Mouse (Mus musculus): Measurements from ENCODE around the gene Ppp1r1c.
A peak's percentile ranks its signal among the peaks of the same experiment; 100 is the strongest.
"Not testable (repeated sequence)": the region's sequence is repeated elsewhere in the genome, so short reads cannot be mapped to it uniquely, and the experiment has no call there.

The Ppp1r1c gene

DNA sequence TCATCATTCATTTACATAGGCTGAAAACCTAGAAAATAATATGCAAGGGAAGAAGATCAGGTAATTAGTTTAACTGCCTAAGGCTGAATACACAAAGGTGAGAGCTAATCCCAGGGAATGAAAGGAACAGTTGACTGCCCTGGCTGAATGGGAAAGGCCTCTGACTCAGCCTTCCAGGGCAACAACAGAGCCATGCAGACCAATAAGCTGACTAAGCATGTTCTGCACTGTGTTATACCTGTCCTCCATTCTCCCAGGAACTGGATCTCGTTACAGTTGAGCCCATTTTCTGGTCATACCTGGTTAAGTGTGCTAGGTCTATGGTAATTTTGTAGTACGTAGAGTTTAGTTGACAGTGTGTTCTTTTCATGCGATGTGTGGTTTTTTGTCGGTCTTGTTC lies 36.6 kb downstream of the Ppp1r1c start:
- no peak for DNase-seq (ENCODE audit: low spot score)

GRCm38 (mm10) chr2:79751685-79752084 lies 44.1 kb downstream of the Ppp1r1c start:
- DNase-seq (ENCODE audit: low spot score) = no peak

DNA sequence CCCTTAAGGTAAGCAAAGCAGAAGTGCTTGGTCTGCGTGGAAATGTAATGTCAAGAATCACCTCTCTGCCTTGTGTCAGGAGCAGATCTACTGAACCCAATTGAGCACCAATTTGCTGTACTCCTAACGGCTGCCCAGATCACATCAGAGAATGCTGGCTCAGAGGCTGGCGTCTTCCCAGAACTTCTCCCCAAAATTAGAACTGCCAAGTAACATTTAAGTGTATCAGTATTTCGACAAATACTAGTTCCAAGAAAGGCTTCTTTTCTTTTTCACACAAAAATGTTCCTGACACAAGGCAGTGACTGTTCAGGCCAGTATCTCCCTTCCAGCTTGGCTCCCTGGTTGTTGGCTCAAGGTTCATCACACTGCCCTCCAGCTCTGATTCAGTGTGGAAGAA lies 52.4 kb downstream of the Ppp1r1c start:
- no peak for DNase-seq (ENCODE audit: low spot score)

DNA sequence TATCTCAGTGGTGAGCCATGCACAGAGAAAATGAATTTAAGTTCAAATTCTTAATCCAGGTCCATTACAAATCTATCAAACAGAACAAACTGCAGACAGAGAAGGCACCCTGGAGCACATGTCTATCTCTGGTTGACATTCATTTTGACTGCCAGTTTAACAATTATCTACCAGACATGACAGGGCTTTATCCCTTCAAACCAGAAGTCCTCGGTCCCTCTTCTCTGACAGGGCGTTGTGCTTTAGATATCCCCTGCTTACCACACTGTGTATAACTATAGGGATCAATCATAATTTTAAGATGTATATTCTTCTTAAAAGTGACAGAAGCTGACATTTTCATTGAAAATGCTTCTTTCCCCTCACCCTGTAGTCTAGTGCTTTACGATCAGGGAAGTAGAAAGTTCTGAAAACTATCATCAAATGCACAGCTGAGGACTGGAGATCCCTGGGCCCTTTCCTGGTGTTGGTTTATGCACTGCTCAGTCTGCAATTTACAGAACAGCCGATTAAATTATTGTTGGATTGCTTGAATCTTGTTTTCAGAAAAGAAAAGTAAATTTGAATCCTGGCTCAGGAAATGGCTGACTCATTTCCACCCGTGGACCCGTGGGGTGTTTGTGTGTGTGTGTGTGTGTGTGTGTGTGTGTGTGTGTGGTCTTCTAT lies 55.3 kb downstream of the Ppp1r1c start:
- no peak for DNase-seq (ENCODE audit: low spot score)

- no peak for DNase-seq (ENCODE audit: low spot score)
Measured at GRCm38 (mm10) chr2:79765032-79765431, 57.5 kb downstream of the Ppp1r1c start.

GRCm38 (mm10) chr2:79765723-79766122 lies 58.1 kb downstream of the Ppp1r1c start:
- DNase-seq (ENCODE audit: low spot score) = no peak

DNA sequence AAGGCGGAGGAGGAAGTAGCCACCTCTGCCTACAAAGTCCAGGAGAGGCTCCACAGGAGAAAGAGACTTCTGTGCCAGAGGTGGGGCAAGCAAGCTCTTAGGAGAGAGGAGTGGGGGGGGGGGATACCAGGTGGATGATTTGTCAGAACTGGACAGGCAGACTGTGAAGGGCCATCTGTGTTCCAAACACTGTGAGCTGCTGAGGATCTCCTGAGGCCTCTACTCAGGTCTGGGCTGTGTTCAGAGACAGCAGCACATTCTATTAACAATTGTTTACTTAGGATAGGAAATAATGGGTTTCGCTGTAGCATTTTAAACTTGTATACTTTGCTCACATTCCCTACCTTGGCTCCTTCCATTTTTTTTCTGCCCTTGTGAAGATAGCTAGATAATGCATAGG lies 61.0 kb downstream of the Ppp1r1c start:
- DNase-seq (ENCODE audit: low spot score) = peak; percentile 15

GRCm38 (mm10) chr2:79770307-79770706 lies 62.7 kb downstream of the Ppp1r1c start:
- DNase-seq (ENCODE audit: low spot score) = no peak

- peak; percentile 91 for DNase-seq (ENCODE audit: low spot score)
Measured at GRCm38 (mm10) chr2:79774372-79774771, 66.8 kb downstream of the Ppp1r1c start.

DNA sequence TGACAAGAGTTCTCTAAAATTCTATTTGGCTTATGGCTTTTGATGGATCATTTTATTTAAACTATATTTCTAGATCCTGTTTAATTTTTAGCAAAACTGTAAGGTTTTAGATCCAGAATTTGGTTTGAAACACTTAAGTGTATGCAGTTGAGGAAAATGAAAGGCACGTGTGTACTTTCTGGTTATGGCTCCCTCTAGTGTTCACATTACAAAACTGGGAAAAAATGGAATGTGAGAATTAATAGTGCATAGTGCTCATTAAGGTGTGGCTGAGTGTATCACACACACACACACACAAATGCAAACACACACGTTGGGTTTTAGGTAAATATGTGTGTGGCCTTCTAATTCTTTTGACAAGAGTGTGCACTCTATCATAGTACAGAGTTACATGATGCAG lies 70.2 kb downstream of the Ppp1r1c start:
- peak; percentile 25 for DNase-seq (ENCODE audit: low spot score)

DNA sequence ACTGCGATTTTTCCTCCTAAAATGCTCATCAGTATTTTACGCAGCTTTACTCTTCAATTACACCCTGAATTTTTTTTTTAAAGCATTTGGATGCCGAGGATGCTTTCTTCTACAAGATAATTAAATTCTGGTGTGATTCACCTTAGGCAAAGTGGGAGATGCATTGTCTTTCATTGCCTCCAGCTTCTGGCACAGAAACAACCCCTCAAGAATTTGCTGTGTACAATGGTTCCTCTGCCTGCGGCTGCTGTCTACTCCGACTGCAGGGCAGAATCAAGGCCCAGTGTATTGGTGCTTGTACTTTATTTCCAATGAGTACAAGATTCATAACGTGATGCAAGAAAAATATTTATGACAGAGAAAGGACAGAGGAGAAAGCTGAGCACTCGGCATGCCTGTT lies 73.2 kb downstream of the Ppp1r1c start:
- DNase-seq (ENCODE audit: low spot score) = no peak

GRCm38 (mm10) chr2:79785541-79786134 lies 78.1 kb downstream of the Ppp1r1c start:
- no peak for DNase-seq (ENCODE audit: low spot score)

DNA sequence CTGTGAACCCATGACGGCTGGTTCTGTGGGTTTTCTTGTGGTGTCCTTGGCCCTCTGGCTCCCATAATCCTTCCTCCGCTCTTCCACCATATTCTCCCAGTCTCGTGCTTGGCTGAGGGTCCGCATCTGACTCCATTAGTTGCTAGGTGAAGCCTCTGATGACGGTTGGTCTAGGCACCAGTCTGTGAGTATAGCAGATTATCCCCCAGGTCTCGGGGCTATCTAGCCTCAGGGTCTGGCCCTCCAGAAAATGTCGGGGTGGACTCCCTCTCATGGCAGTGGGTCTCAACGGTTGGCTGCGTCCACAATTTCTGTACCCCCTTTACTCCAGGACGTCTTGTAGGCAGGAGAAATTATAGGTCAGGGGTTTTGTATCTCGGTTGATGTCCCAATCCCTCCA lies 78.9 kb downstream of the Ppp1r1c start:
- DNase-seq (ENCODE audit: low spot score) = no peak

DNA sequence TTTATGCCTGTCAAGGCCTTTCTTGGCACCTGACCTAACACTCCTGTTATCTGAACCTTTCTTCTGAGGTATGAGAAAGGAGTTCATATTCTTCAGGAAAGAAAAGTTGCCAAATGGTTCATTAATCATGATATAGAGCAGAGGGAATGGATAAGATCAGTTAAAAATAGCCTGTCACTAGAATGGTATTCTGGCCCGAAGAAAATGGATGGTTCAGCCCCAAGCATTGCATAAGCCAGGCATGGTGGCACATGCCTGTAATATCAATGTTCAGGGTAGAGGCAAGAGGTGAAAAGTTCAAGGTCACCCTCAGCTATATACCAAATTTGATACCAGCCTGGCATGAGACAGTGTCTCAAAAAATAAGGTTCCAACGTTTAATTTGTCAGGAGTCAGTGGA lies 85.6 kb downstream of the Ppp1r1c start:
- DNase-seq (ENCODE audit: low spot score) = no peak

GRCm38 (mm10) chr2:79797444-79797843 lies 89.9 kb downstream of the Ppp1r1c start:
- DNase-seq (ENCODE audit: low spot score) = no peak

GRCm38 (mm10) chr2:79798627-79799026 lies 91.0 kb downstream of the Ppp1r1c start:
- no peak for DNase-seq (ENCODE audit: low spot score)

DNA sequence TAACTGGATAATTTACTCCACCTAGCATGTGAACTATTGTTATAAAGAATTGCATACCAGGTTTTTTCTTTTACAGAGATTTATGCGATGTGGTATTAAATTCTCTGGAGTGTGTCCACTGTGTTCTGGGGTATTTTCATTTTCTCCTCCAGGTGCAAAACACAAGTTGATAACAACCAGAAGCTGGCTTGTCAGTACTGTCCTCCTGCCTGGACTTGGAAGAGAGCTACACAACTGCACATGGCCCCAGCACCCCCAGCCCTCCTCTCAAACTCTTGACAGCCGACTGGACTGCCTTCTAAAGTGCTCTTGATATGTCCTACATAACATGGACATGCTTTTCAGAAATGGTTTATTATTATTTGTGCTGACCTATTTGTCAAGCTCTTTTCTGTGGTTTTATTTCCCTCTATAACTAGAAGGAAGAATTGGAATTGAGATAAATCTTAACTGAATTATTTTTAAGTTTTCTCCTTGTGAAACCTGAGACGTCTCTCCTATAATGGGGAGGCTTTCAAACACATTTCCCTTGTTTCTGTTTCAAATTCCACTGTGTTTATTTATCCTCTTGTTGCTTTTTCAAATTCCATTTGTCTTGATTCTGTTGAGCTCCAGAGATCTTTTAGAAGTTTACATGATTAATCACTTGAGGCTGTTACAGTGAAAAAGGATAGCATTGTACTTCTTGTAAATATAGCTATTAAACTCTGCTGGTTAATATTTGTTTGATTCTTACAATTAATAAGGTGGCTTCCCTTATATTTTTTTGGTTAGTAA lies 108.3 kb downstream of the Ppp1r1c start:
- DNase-seq (ENCODE audit: low spot score) = no peak

- DNase-seq (ENCODE audit: low spot score) = peak; percentile 56
Measured at GRCm38 (mm10) chr2:79819543-79819942, 112.0 kb downstream of the Ppp1r1c start.

DNA sequence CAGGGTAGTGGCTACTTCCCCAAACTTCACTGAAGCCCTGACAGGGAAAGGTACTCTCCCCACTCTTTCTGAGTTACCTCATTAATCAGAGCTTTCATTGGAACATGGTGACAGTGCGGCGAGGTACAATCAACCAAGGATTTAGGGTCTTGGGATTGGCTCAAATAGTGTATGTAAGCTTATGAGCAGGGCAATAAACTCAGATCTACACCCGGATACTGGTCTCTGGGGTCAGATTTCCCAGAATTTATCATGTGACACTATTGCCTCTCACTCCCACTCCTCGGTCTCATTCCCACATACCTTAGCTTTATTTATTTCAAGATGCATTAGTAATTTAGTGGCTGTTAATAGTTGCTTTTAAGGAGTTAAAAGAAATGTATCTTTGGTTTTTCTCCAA lies 118.3 kb downstream of the Ppp1r1c start:
- no peak for DNase-seq (ENCODE audit: low spot score)

- DNase-seq (ENCODE audit: low spot score) = no peak
Measured at GRCm38 (mm10) chr2:79839090-79839489, 131.5 kb downstream of the Ppp1r1c start.

GRCm38 (mm10) chr2:79839513-79839912 lies 131.9 kb downstream of the Ppp1r1c start:
- DNase-seq (ENCODE audit: low spot score) = no peak

- not testable (repeated sequence) for DNase-seq (ENCODE audit: low spot score)
Measured at GRCm38 (mm10) chr2:79847396-79847795, 139.8 kb downstream of the Ppp1r1c start.

DNA sequence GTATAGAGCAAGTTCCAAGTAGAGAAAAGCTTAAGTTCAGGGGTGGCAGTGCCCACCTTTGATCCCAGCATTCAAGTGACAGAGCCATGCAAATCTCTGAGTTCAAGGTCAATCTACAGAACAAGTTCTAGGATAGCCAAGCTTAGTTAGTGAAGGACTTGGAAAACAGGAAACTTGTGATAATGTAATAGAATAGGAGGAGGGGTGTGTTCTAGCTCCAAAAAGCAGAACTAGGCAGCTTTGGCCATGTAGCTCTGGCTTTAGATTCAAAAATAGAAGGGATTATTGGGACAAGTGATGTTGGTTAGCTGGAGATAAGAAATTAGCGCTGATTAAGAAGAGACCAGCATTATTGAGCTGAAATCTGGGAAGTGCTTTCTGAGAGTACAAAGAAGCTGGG lies 149.3 kb downstream of the Ppp1r1c start:
- no peak for DNase-seq (ENCODE audit: low spot score)

Measured in retina, embryonic 14.5 days (tissue).